Mouse (Mus musculus) small intestine, adult 2 months (tissue): ENCODE measurements around the gene Clybl. TPM values are rescaled to one million over a fixed set of nuclear protein-coding genes. Genes with fewer than 3 reads are reported as not detected.

Source experiments
- H3K27ac ChIP-seq: fragments of 200-500 bp; 2 replicates; pipeline ENCODE4 v1.5.1; 2012; ENCODE audit warnings: low read depth, low read length, control low read depth, inconsistent platforms; ENCODE audit not compliant: insufficient read depth
- H3K27me3 ChIP-seq: fragments of 200-500 bp; 2 replicates; pipeline ENCODE4 v1.6.1; 2012; ENCODE audit warnings: mild to moderate bottlenecking, moderate library complexity, low read length, inconsistent platforms; ENCODE audit not compliant: control insufficient read depth, insufficient read depth
- H3K36me3 ChIP-seq: fragments of 200-500 bp; 2 replicates; pipeline ENCODE4 v1.6.1; 2012; ENCODE audit warnings: mild to moderate bottlenecking, low read length, control low read depth, inconsistent platforms; ENCODE audit not compliant: control insufficient read depth, insufficient read depth
- H3K4me1 ChIP-seq: fragments of 200-500 bp; 2 replicates; pipeline ENCODE4 v1.6.1; 2012; ENCODE audit warnings: low read length, inconsistent platforms, mixed read lengths; ENCODE audit not compliant: control insufficient read depth, insufficient read depth, insufficient read length
- H3K4me3 ChIP-seq: fragments of 200-500 bp; 2 replicates; pipeline ENCODE4 v1.5.1; 2012; ENCODE audit warnings: low read depth, mild to moderate bottlenecking, control low read depth, inconsistent platforms, low read length, moderate library complexity
- CTCF ChIP-seq: fragments of 200-500 bp; IDR thresholded peaks from 2 replicates; pipeline ENCODE4 v1.5.1; 2012; ENCODE audit warnings: low read depth, mild to moderate bottlenecking, control low read depth, inconsistent platforms, low read length, moderate library complexity, mixed read lengths; ENCODE audit not compliant: insufficient replicate concordance, insufficient read length; ENCODE audit errors: extremely low read depth
- POLR2A ChIP-seq: fragments of 200-500 bp; IDR thresholded peaks from 2 replicates; pipeline ENCODE4 v1.6.1; 2012; ENCODE audit warnings: low read depth, mild to moderate bottlenecking, control low read depth, inconsistent platforms, low read length, moderate library complexity
- WGBS: fragments of 180-500 bp; shearing (Covaris S2); methylation state at CpG from one replicate; pipeline ENCODE4 v1.1.7; 2018; 5-methylcytosine and 5-hydroxymethylcytosine counted together
- polyA plus RNA-seq: library from polyadenylated mRNA; depleted of rRNA; stranded (reverse); fragments of >200 nt; gene quantifications from 2 replicates; pipeline ENCODE4 v1.2.3, GENCODE M21; 2012

Gene Clybl
- polyA plus RNA-seq, 1 experiment, result 3.1 TPM

DNA sequence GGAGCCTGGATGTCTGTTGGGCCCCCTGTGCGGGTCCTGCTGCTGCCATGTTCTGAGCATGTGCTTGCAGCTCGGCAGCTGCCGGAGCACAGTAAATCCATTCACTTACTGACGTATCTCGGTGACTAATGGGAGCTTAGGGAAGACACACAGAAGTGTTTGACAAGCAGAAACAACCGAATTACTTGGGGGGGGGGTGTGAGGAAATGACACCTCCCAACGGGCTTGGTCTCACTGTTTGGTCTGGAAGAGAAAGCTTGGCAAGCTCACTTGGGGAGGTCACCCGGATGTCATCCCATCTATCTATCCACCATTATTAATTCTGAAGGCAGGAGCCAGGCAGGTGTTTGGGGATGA, 245.7 kb downstream of the Clybl start:
- H3K27me3 ChIP-seq, result no peaks in the 10 kb centered on the region
- WGBS, result 50% methylated on average over 8 of the region's 8 CpGs
- TF ChIP-seq CTCF (no peak), POLR2A (no peak)
- no peak overlapping the region for H3K27ac ChIP-seq
- no peaks in the 10 kb centered on the region for H3K4me1 ChIP-seq
- H3K4me3 ChIP-seq, result no peak overlapping the region
- no peaks in the 10 kb centered on the region for H3K36me3 ChIP-seq

GRCm38 (mm10) chr14:122427654-122428053, 246.2 kb downstream of the Clybl start:
- WGBS, result 70% methylated on average over 3 of the region's 3 CpGs
- H3K27me3 ChIP-seq, result no peaks in the 10 kb centered on the region
- H3K4me1 ChIP-seq, result no peaks in the 10 kb centered on the region
- no peak overlapping the region for H3K27ac ChIP-seq
- no peak overlapping the region for H3K4me3 ChIP-seq
- TF ChIP-seq CTCF (no peak), POLR2A (no peak)
- H3K36me3 ChIP-seq, result no peaks in the 10 kb centered on the region

GRCm38 (mm10) chr14:122432558-122432957, 251.1 kb downstream of the Clybl start:
- TF ChIP-seq CTCF (no peak), POLR2A (no peak)
- 32% methylated on average over 3 of the region's 3 CpGs for WGBS
- no peaks in the 10 kb centered on the region for H3K27me3 ChIP-seq

DNA sequence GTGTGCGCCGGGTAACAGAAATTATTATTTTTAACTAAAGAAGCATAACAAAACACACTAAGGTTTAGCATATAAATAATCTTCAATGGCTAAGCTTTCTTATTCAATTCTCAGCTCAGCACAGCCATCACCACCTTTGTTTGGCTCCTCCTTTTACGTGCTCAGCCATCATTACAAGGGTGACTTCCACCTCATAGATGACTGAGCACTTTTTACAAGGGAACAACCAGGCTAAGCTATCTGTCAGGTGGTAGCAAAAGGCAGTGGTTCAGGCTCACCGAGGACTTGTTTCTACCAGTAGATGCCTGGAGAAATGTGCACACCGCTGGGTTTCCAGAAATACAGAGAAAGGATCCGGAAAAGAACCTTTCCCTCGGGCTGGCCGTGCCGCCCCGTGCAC, 252.5 kb downstream of the Clybl start:
- Histone ChIP-seq H3K27me3 (no peaks in the 10 kb centered on the region), H3K27ac (no peak overlapping the region), H3K4me3 (no peak overlapping the region), H3K4me1 (no peaks in the 10 kb centered on the region), H3K36me3 (no peaks in the 10 kb centered on the region)
- 85% methylated on average over 10 of the region's 10 CpGs for WGBS
- no peak for TF ChIP-seq CTCF
- TF ChIP-seq POLR2A, result no peak

More at GRCm38 (mm10) chr14:122432558-122432957, 251.1 kb downstream of the Clybl start:
- Histone ChIP-seq H3K36me3 (no peaks in the 10 kb centered on the region), H3K4me3 (no peak overlapping the region), H3K4me1 (no peaks in the 10 kb centered on the region), H3K27ac (no peak overlapping the region)

DNA sequence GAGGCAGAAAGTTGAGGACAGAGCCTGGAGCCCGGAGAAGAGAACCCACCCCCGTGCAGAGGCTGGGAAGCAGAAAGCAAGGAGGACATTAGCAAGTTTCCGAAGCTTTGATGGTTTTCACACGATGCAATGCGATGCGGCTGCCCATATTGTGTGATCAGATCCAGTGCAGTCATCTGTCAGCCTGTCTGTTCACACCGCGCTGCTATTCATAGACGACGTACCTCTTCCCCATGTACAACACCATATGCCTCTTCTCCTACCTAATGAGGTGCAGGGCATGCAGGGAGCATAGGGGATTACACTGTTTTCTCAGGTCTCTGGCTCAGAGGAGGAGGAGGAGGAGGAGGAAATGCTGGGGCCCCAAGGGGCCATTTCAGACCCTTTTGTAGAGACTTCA, 255.3 kb downstream of the Clybl start:
- H3K27ac ChIP-seq, result no peak overlapping the region
- TF ChIP-seq CTCF (no peak), POLR2A (no peak)
- no peak overlapping the region for H3K4me3 ChIP-seq
- no peaks in the 10 kb centered on the region for H3K4me1 ChIP-seq
- WGBS, result 82% methylated on average over 10 of the region's 10 CpGs
- H3K36me3 ChIP-seq, result no peaks in the 10 kb centered on the region
- H3K27me3 ChIP-seq, result no peaks in the 10 kb centered on the region; the same call in 1 of the 2 replicates

GRCm38 (mm10) chr14:122449601-122450495, 268.3 kb downstream of the Clybl start:
- Histone ChIP-seq H3K27ac (no peak overlapping the region), H3K4me1 (peaks cover 8% of the 10 kb centered on the region), H3K27me3 (peaks cover 55% of the 10 kb centered on the region), H3K4me3 (no peak overlapping the region), H3K36me3 (no peaks in the 10 kb centered on the region)
- TF ChIP-seq POLR2A (no peak), CTCF (no peak)
- WGBS, result 7% methylated on average over 29 of the region's 29 CpGs

DNA sequence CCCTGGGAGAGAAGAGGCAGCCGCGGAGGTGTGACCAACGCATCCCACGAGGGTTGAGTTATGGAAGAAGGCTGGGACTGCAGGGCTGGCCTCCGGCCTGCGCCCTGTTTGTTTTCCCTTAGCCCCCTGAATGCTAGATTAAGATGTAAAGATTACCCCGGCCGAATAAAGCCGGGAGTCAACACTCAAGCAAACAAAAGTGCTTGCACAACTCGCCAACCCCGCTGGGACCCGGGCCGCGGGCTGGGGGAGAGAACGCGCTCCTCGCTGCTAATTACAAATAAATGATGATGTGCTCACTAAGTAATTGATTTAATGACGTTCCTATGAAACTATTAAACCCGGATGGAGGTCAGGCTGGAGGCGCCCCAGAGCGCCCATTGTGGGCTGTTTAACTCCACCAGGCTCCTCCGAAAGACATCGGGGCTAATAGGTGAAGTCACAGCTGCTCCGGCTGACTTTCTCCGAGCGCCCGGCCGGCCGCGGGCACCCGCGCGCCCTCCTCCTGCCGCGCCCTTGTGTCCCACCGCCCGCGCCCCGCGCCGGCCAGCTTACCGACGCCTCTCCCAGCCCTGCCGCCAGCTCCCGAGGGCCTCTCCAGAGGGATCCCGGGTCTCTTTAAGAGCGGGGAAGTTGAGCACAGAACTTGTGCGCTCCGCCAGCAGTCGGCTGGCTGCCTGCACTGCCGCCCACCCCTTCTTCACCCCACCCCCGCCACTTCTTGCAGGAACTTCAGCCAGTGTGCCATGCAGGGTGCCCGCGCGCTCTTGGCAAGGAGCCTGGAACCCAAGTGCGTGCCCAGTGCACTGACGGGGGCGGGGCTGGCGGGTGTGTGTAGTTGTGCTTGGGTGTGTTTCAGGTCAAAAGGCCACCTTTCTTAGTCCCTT, 269.2 kb downstream of the Clybl start, which contains the start of gene Gm5089:
Gm5089 (minus strand) TSS at position 620 of the 887 bp plus-strand sequence.
- H3K36me3 ChIP-seq, result no peaks in the 10 kb centered on the region
- H3K27me3 ChIP-seq, result peaks cover 62% of the 10 kb centered on the region
- WGBS, result 1% methylated on average over 59 of the region's 59 CpGs
- no peak within 1 kb of the TSS for H3K27ac ChIP-seq
- TF ChIP-seq POLR2A (no peak), CTCF (no peak)
- H3K4me3 ChIP-seq, result peak within 1 kb of the TSS; percentile 43
- H3K4me1 ChIP-seq, result peaks cover 8% of the 10 kb centered on the region
